Mouse (Mus musculus) kidney, adult 2 months (tissue): ENCODE results near the gene Tsen2. TPM values are rescaled to one million over a fixed set of nuclear protein-coding genes. Genes with fewer than 3 reads are reported as not detected.

ENCODE experiments used
- DNase-seq: peaks from one replicate; pipeline ENCODE4 v3.0.0; 2021
- H3K27ac ChIP-seq: fragments of 200-500 bp; 2 replicates; pipeline ENCODE4 v1.5.1; 2012; ENCODE audit warnings: low read depth, low read length, control low read depth, inconsistent platforms; ENCODE audit not compliant: insufficient read depth
- H3K27me3 ChIP-seq: fragments of 200-500 bp; replicated peaks from 2 replicates; pipeline ENCODE4 v1.6.1; 2012; ENCODE audit warnings: mild to moderate bottlenecking, moderate library complexity, low read length, inconsistent platforms; ENCODE audit not compliant: control insufficient read depth, insufficient read depth
- H3K36me3 ChIP-seq: fragments of 200-500 bp; 2 replicates; pipeline ENCODE4 v1.6.1; 2012; ENCODE audit warnings: mild to moderate bottlenecking, moderate library complexity, low read length, inconsistent platforms; ENCODE audit not compliant: control insufficient read depth, insufficient read depth
- H3K4me1 ChIP-seq: fragments of 200-500 bp; 2 replicates; pipeline ENCODE4 v1.6.1; 2011; ENCODE audit warnings: low read length; ENCODE audit not compliant: control insufficient read depth, insufficient read depth
- H3K4me3 ChIP-seq: fragments of 200-500 bp; 2 replicates; pipeline ENCODE4 v1.5.1; 2011; ENCODE audit warnings: mild to moderate bottlenecking, low read depth, low read length, control low read depth; ENCODE audit not compliant: insufficient read depth
- CTCF ChIP-seq: fragments of 200-500 bp; conservative IDR thresholded peaks from 2 replicates; pipeline ENCODE4 v1.5.1; 2011; ENCODE audit warnings: low read depth, mild to moderate bottlenecking, control low read depth, low read length, moderate library complexity, mixed read lengths; ENCODE audit not compliant: insufficient read depth, insufficient read length
- POLR2A ChIP-seq: fragments of 200-500 bp; IDR thresholded peaks from one replicate; pipeline ENCODE4 v1.6.1; 2011; ENCODE audit warnings: low read depth, low read length, control low read depth
- WGBS: fragments of 180-500 bp; shearing (Covaris S2); methylation state at CpG from one replicate; pipeline ENCODE4 v1.1.7; 2018; 5-methylcytosine and 5-hydroxymethylcytosine counted together
- polyA plus RNA-seq: library from polyadenylated mRNA; depleted of rRNA; stranded (reverse); fragments of >200 nt; gene quantifications from 2 replicates; pipeline ENCODE4 v1.2.3, GENCODE M21; 2012

Gene Tsen2
- polyA plus RNA-seq, 1 experiment, result 4.8 TPM

DNA sequence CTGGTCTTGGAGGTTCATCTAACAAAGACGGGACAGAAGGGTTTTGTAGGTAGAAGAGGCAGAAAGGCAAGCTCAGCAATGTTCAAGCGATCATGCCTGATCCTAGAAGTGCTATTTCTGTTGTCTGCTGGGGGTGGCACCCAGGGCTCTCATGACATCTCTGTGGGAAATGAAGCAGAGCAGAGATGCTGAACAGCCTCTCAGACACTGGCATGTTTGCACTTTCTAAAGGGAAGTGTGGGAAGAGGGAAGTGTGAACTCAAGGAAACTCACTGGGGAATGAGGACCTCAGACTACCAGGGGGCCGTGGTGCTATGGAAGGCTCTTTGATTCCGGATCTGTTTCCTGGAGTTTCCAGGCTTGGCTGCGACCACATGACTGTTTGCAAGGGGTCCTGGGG, 39.5 kb upstream of the Tsen2 start:
- TF ChIP-seq POLR2A (no peak), CTCF (no peak)
- H3K36me3 ChIP-seq, result no peaks in the 10 kb centered on the region
- no peak for DNase-seq
- H3K27ac ChIP-seq, result no peak overlapping the region
- H3K4me1 ChIP-seq, result no peaks in the 10 kb centered on the region
- WGBS, result 88% methylated on average over 5 of the region's 5 CpGs
- no peak overlapping the region for H3K4me3 ChIP-seq
- H3K27me3 ChIP-seq, result no peaks in the 10 kb centered on the region

DNA sequence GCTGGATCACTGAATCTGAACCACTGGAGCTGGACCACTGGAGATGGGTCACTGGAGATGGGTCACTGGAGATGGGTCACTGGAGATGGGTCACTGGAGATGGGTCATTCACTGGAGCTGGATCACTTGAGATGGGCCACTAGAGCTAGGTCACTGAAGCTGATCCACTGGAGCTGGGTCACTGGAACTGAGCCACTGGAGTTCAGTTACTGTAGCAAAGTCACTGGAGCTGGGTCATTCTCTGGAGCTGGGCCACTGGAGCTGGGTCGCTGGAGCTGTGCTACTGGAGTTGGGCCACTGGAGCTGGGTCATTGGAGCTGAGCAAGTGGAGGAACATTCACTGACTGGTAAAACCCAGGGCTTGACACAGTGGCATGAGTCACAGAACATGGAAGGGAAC, 38.0 kb upstream of the Tsen2 start:
- Histone ChIP-seq H3K27ac (no peak overlapping the region), H3K4me1 (no peaks in the 10 kb centered on the region), H3K4me3 (no peak overlapping the region), H3K36me3 (no peaks in the 10 kb centered on the region), H3K27me3 (no peaks in the 10 kb centered on the region)
- TF ChIP-seq POLR2A (no peak), CTCF (no peak)
- WGBS, result 78% methylated on average over 1 of the region's 1 CpGs
- no peak for DNase-seq

DNA sequence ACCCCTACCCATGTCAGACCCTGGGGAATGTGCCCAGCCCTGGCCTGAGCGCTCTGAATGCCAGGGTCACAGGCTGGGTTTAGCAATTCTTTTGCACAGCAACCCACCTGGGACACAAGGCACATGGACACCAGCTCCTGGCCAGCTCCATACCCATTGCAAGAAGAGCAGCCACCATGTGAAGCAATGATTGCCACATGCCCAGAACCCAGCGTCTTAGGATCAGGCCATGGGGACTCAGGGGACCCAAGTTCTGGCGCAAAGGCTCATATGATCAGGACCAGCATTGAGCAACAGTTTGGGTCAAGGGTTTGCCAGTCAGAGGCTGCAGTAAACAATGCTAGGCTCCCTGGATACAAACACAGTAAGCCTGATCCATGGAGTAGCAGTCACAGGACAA, 33.0 kb upstream of the Tsen2 start:
- no peak for DNase-seq
- H3K27ac ChIP-seq, result no peak overlapping the region
- no peaks in the 10 kb centered on the region for H3K36me3 ChIP-seq
- 92% methylated on average over 3 of the region's 3 CpGs for WGBS
- H3K27me3 ChIP-seq, result no peaks in the 10 kb centered on the region
- H3K4me3 ChIP-seq, result no peak overlapping the region
- H3K4me1 ChIP-seq, result no peaks in the 10 kb centered on the region
- TF ChIP-seq POLR2A (no peak), CTCF (no peak)

DNA sequence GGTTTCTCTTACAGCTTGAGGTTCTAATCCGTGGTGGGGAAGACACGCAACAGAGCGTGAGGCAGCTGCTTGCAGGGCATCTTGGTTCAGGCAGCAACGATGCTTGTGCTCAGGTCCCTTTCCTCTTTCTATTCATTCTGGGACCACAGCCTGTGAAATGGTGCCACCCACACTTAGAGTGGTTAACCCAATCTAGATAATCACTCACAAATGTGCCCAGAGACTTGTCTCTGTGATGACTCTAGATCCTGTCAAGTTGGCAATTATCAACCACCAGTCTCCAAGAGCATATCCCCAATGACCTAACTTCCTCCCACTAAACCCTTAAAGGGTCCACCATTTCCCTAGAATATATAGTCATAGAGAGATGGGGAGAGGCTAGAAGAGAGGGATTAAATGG, 31.3 kb upstream of the Tsen2 start:
- TF ChIP-seq POLR2A (no peak), CTCF (no peak)
- no peaks in the 10 kb centered on the region for H3K27me3 ChIP-seq
- no peak overlapping the region for H3K27ac ChIP-seq
- H3K4me3 ChIP-seq, result no peak overlapping the region
- WGBS, result 92% methylated on average over 4 of the region's 4 CpGs
- H3K4me1 ChIP-seq, result no peaks in the 10 kb centered on the region
- no peaks in the 10 kb centered on the region for H3K36me3 ChIP-seq
- no peak for DNase-seq

DNA sequence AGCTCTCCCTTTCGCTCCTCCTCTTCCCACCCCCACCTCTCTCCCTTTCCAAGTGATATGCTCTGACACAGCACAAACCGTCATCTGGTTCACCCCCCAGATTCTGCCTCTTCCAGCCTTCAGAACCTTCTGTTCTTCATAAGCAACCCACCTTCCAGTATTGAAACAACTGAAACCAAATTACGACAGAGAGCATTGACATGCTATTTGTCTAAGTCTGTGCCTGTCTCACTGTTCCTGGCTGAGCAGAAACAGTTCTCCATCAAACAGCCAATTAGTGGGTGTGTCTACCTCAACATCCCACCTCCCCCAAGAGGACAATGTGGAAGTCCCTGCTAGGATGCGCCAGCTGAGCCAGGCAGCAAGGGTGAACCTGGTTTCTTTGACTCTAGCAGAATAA, 26.6 kb upstream of the Tsen2 start:
- DNase-seq, result no peak
- Histone ChIP-seq H3K36me3 (no peaks in the 10 kb centered on the region), H3K27ac (no peak overlapping the region), H3K4me3 (no peak overlapping the region), H3K4me1 (no peaks in the 10 kb centered on the region), H3K27me3 (no peaks in the 10 kb centered on the region)
- TF ChIP-seq POLR2A, result no peak
- no peak for TF ChIP-seq CTCF
- 86% methylated on average over 4 of the region's 4 CpGs for WGBS

DNA sequence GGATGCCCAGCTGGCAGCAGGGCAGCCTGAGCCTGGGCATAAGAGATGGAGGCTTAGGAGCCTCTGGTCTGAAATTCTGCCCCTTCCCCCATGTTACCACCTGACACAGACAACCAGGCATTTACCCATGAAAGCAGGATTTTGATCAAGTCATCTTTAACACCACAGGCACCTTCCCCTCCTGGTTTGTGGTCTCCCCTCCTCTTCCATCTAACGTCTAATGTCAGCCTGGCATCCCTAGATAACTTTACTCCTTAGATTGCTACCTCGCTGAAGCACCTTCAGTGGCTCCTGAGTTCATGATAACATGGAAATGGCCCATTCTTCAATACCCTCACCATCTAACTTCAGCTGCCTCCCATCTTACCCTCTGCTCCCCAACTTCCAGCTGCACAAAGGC, 26.1 kb upstream of the Tsen2 start:
- H3K27ac ChIP-seq, result no peak overlapping the region

DNA sequence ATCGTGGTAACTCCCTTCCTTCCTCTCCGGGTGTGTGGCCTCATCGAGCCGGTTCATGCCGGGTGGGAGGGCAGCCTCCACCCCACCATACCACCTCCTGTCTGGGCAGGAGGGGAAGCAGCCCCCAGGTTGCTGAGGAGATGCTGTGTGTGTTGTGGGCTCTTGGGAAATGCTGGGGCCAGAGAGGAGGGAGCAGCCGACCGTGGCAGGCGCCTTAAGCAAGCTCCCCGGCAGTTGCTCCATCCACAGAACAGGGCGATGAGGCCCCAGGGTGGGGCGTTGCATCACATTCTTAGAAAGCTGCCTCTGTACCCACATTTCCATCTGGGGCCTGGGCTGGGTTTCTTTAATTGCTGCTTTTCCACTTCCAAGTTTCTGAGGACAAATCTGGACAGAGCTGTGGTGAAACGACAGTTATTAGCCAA, 25.2 kb upstream of the Tsen2 start:
- H3K27me3 ChIP-seq, result no peaks in the 10 kb centered on the region
- H3K4me3 ChIP-seq, result no peak overlapping the region
- H3K27ac ChIP-seq, result no peak overlapping the region
- TF ChIP-seq POLR2A, result no peak
- no peaks in the 10 kb centered on the region for H3K4me1 ChIP-seq
- 22% methylated on average over 12 of the region's 12 CpGs for WGBS
- DNase-seq, result no peak
- H3K36me3 ChIP-seq, result no peaks in the 10 kb centered on the region

More for the DNA sequence above, 26.1 kb upstream of the Tsen2 start:
- Histone ChIP-seq H3K36me3 (no peaks in the 10 kb centered on the region), H3K4me3 (no peak overlapping the region), H3K27me3 (no peaks in the 10 kb centered on the region), H3K4me1 (no peaks in the 10 kb centered on the region)
- 87% methylated on average over 2 of the region's 2 CpGs for WGBS
- no peak for DNase-seq
- no peak for TF ChIP-seq CTCF
- no peak for TF ChIP-seq POLR2A

DNA sequence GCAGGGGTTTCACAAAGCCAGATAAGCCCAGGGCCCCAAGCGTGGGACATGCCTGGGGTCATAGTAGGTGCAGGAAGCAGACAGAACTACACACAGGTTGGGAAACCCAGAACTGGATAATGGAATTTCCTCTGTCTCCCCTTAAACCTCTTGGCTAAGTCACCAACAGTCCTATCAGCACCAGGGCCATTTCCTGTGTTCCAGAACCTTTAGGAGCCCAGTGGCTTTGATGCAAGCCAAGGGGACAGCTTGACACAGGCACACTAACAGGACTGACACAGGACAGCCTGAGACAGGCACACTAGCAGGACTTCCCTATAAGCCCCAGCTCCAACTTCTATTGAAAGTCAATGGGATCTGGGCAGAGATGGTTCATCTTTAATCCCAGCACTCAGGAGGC, 22.5 kb upstream of the Tsen2 start:
- no peak for DNase-seq
- H3K27me3 ChIP-seq, result no peaks in the 10 kb centered on the region
- TF ChIP-seq POLR2A (no peak), CTCF (no peak)
- no peaks in the 10 kb centered on the region for H3K36me3 ChIP-seq
- WGBS, result 82% methylated on average over 1 of the region's 1 CpGs
- no peak overlapping the region for H3K27ac ChIP-seq
- no peak overlapping the region for H3K4me3 ChIP-seq
- H3K4me1 ChIP-seq, result no peaks in the 10 kb centered on the region
